Mouse (Mus musculus): ENCODE data around the gene Ncoa1.

- TF ChIP-seq CTCF (IDR thresholded peaks at IDR 0.05; ENCODE audit: low read depth, low read length) (no peak), GATA1 (IDR thresholded peaks at IDR 0.05; ENCODE audit: borderline replicate concordance, low read length) (no peak), TAL1 (conservative IDR thresholded peaks at IDR 0.05; ENCODE audit: low read depth, low read length) (no peak)
These were observed 209.2 kb downstream of the Ncoa1 start for GRCm38 (mm10) chr12:4267765-4268164.

Data from G1E (cell line).